Mouse (Mus musculus) adrenal gland (tissue): Measurements from ENCODE around the gene Tagln2.

Experiments
- intact Hi-C: fragments of 180-260 bp; cut with DNase I; formaldehyde crosslinking; loops from one replicate; pipeline ENCODE4 v1.15.1; 2025

The Tagln2 gene

DNA sequence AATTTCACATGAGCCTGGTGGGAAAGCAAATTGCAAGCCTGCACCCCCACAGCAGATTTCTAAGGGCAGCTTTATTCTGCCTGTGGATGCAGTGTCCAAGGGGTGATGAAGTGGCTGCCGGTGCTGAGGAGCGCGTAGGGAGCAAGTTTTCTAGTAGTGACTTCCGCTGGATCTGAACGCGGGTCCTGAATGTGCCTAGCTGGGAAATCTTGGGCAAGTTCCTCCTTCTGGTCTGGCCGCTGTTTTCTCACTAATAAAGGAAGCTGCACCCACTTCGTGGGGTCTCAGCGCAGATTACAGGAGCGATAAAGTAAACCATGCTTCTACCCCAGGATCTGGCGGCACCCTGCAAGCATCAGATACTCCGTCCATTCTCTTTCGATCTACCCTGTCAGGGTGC is 18.7 kb upstream of the Tagln2 start:
- intact Hi-C loops, result no loop called here

DNA sequence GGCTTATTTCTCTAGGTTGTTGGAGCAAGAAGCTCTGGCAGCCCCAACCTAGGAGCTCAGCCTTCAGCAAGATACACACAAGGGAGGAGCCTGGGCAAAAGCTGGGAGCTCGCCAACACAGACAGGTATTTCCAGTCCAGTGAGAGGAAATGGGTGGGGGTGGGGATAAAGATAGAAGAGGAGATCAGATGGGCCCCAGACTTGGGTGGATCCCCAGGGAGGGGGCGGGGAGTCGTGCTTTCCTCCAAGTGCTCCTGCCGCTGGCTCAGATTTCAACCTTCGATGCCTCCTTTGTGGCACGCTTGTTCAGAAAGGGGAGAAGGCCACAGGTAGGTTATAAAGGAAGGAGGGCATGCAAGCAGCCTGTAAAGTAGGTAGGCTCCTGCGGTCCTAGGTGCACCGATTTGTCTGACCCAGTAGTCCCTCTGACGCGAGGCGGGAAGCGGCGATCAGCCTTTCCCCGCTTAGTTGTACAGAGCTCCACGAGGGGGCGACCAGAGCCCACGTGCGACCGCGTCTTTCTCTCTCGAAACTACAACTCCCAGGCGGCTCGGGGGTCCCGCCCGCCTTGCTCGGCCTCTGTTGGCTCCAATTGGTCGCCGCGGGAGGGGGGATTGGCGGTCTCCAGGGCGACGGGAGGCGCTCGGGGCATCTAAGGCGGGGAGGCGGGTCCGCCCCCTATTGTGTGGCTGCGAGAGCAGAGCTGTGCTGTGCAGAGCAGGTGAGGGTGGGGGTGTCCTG is 18.1 kb upstream of the Tagln2 start, which contains the start of gene Igsf9:
Gene Igsf9 (plus strand): TSS at position 249 of the 741 bp plus-strand sequence.
- intact Hi-C loops, result no loop called here

DNA sequence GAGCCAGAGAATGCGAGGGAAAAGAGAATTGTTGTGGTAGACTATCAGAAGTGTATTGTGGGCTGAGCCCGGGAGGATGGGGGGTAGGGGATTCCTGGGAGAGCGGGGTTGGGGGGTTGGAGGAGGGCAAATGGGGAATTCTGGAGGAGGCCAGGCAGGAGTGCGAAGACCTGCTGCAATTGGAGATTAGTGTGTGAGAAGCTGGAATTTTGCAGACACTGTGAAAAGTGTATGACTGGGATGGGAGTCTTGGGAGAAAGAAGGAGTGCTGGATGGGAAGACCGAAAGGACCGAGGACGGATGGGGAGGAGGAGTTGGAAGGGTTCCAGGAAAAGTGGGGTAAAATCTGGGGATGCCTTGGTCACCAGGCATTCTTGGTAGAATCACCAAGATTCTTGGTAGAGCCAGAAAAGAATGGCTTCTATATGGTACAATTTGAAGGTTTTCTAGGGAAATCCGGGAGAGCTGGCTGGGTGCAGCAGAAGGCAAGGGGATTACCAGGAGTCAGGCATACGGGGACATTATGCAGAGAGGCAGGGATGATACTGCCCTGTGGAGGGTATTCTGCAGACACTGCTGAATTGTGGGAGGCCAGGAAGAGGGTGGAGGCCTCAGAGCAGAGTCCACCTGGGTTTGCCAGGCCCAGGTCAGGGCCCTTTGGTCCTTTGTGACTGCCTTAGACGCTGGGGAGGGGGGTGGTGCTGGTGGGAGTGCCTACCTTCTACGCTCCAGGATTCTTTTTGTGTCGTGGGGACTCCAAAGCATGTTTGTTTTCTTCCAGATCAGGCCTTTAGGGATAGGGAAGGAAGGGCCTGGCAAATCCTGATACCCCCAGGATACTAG is 17.1 kb upstream of the Tagln2 start:
- intact Hi-C loops, result no loop called here

DNA sequence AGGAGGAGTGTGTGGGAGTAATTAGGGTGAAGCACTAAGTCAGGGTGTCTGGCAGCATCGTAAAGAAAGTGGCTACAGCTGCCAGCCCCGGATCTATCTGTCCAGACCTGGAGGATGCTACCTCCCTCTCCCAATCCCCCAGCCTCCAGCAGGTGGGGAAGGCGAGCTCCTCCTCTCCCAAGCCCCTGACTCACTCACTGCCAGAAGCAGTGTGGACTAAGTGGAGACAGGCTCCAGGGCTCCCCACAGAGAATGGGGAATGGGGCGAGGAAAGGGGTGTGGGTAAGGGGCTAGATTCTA is 16.5 kb upstream of the Tagln2 start:
- intact Hi-C loops, result no loop called here

DNA sequence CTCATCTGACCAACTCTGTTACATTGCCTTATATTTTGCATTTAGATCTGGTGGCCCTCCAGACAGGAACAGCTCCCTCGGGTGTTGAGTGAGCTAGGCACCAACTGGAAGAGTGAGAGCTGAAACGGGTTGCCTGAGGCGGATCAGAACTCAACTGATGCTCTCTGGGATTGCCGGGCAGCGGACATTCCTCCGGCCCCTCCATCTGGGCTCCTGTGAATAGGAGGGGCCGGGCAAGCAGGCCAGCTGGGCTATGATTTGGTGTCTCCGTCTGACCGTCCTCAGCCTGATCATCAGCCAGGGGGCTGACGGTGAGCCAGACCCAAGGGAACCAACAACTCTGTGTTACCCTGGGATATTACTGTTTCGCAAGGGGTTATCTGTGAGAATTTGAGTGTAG is 15.6 kb upstream of the Tagln2 start:
- intact Hi-C loops, result no loop called here

DNA sequence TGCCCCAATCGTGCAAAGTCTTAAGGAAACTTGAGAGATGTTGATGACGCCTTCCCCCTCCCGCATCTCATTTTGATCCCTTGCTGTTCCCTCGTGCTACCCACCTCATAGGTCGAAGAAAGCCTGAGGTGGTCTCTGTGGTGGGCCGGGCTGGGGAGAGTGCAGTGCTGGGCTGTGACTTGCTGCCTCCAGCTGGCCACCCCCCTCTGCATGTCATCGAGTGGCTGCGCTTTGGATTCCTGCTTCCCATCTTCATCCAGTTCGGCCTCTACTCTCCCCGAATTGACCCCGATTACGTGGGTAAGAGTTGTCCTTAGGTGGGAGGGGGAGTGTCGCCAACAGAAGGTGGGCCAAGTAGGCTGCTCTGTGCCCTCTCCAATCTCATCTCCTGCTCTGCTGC is 15.2 kb upstream of the Tagln2 start:
- intact Hi-C loops, result no loop called here

DNA sequence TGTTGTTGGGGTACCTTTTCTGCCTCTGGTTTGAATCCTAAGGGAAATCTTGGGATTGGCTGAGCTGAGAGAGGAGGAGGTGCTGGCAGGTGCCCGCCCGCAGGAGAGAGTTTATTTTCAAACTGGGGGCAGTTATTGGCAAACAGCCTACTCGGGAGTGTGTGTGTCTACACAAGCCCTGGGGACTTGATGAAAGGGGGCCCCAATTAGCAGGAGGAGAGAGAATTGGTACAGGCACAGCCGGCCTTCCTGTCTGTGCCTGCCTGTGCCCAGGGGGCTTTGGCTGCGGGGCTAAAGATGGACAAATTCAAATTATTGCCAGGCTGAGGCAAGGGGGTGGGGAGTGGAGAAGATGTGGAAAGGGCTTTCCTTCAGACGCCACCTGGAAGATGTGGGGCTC is 14.0 kb upstream of the Tagln2 start:
- intact Hi-C loops, result no loop called here

DNA sequence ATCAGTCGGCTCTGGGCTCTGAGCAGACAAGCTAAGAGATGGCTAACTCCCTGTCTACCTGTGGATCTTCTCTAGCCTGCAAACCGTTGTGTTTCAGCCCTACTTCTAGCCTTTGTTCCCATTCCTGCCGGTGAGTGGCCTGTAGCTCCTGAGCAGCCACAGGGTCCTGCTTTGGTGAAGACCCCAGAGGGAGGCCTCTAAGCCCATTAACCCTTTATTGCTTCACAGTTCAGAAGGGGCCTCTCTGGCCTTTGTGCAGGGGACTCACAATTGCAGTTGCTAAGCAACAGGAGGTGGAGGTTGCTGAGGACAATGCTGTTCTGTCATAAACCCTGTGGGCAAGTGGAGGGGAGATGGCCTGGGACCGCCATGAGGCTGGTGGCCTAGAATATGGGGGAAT is 13.6 kb upstream of the Tagln2 start:
- intact Hi-C loops, result no loop called here

DNA sequence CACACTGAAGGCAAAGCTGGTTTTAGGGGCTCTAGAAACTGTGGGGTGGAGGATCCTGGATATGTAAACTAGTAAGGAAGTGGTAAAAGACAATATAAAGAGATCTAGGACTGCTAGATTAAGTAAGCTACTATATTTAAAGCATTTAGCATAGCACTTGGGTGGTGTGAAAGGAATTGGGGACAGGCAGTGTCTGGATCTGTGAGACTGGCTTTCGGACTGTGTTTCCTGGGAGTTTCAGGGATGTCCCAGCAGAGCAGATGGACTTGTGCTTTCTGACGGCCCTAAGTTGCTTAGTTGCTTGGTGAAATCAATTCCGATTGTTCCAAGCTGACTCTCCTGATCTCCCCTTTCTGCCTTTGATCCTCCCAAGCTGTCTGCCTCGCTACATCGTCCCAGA is 13.2 kb upstream of the Tagln2 start:
- intact Hi-C loops, result no loop called here

DNA sequence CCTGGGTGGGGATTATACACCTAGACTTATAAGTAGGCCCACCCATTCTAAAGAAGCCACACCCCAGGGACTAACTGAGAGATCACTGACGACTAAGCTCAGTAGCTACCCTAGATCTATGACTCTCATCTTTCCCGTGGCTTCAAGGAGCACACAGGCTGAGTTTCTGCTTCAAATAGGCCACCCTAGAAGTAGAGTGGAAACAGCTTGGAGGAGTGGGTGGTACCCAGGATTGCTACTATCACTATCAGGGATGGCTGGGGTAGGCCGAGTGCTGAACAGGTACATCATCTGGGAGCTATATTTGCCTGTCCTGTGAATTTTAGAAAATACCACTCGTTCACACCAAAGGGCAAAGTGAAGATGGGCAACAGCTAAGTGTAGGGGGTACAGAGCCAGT is 12.0 kb upstream of the Tagln2 start:
- intact Hi-C loops, result no loop called here

DNA sequence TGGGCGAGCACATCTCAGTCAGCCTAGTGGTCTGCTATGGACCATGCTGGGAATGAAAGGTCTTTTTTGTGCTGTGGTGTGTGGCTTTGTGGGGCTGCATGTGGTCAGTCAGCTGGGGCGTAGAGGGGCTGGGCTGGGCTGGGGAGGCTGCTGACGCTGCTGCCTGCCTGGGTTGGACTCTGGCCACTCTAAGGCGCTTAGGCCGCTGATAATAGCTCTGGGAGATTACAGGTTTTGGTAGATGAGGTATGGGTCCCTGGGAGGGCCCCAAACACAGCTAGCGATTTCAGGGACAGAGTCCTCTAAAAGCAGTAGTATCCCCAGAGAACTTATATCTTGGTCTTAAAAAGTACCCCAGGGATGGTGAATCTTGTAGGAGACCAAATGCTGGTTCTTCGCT is 11.0 kb upstream of the Tagln2 start:
- intact Hi-C loops, result no loop called here

DNA sequence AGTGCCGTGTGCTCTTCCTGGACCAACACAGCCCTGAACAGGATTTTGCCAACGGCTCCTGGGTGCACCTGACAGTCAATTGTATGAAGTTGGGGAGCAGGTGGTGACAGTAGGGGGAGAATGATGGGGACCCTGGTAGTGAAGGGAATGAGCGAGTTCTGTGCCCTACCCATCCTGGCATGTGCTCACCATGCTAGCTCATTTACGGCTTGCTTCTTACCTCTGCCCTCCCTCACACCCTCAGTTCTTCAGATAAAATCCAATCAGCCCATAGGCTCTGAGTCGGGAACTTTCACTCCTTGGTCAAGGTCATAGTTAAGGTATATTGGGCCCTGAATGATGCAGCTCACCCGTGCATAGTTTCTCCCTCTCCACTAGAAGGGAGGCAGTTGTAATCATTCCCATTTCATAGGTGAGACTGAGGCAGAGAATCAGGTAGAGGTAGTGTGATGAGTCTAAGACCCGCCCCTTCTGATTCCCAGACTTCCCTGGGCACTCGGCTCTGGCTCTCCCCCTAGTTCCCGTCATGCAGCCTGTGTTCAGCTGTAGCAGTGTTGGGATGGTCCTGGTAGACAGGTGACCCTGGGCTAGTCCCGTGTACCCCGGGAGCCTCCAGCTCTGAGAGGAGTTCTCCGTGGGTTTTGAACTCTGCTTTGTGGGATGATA is 10.1 kb upstream of the Tagln2 start:
- intact Hi-C loops, result loop anchor here (1.0 kb wide), 1 partner anchor 77 kb away; no protein-coding TSS in a partner anchor

DNA sequence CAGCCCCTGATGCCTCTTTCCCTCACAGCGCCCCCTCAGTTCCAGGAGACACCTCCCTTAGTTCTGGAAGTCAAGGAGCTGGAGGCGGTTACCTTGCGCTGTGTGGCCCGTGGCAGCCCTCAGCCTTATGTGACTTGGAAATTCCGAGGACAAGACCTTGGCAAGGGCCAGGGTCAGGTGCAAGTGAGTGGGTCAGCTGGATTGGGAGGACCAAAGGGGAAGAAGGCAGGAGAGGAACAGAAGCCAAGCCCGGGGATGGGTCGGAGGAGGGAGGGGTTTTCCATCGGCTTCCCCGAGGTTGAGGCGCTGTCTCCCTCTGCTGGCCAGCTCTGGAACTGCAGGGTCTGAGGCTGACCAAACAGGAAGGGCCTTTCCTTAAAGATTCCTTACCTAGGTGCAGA is 9.6 kb upstream of the Tagln2 start:
- intact Hi-C loops, result loop anchor here (1.0 kb wide), 1 partner anchor 78 kb away; no protein-coding TSS in a partner anchor

DNA sequence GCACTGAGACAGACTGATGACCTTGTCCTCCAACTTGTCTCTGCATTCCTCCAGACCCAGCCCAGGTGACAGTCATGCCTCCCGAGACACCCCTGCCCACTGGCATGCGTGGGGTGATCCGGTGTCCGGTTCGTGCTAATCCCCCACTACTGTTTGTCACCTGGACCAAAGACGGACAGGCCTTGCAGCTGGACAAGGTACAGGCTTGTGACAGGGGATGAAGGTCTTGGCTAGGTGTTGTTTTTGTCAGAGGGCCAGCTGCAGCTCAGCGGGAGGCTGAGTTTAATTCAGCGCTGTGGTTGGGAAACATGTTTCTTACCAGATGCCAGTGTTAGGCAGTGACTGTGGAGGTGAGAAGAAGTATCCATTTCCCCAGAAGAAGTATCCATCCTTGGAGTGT is 7.8 kb upstream of the Tagln2 start:
- intact Hi-C loops, result no loop called here

DNA sequence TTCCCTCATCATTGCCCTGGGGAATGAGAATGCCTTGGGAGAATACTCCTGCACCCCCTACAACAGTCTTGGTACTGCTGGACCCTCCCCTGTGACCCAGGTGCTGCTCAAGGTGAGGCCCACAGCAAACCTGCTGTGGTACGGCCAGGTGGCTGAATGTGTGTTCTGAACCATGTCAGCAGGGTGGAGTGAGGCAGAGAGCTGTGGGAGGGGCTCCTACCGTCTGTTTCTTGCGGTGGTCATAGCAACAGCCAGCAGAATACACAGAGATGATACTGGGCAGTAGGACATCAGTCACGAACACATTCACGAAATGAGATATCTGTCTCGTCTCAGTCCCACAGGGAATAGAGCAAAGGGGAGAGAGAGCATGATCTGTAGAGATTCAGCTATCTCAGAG is 6.3 kb upstream of the Tagln2 start:
- intact Hi-C loops, result no loop called here

DNA sequence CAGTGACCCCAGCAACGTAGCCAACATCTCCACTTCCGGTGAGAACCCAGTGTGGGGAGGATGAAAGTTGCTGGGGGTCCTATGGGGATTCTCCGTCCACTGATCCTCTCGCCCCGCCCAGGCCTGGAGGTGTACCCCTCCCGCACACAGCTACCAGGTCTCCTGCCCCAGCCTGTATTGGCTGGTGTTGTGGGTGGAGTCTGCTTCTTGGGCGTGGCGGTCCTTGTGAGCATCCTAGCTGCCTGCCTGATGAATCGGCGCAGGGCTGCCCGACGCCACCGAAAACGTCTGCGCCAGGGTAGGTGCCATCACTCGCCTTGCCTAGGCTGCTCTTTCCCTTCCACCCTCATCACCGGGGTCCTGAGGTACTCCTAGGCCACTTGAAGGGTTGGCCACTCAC is 3.8 kb upstream of the Tagln2 start:
- intact Hi-C loops, result no loop called here

DNA sequence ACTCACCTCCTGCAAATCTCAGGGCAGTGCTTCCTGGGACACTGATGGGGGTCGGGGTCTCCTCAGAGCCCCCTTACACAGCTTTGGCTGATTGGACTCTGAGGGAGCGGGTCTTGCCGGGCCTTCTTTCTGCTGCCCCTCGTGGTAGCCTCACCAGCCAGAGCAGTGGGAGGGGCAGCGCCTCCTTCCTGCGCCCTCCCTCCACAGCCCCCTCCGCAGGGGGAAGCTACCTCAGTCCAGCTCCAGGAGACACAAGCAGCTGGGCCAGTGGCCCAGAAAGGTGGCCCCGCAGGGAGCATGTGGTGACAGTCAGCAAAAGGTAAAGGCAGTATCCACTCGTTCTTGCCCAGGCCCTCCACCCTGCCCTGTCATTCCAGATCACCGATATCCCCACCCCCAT is 2.4 kb upstream of the Tagln2 start:
- intact Hi-C loops, result no loop called here

DNA sequence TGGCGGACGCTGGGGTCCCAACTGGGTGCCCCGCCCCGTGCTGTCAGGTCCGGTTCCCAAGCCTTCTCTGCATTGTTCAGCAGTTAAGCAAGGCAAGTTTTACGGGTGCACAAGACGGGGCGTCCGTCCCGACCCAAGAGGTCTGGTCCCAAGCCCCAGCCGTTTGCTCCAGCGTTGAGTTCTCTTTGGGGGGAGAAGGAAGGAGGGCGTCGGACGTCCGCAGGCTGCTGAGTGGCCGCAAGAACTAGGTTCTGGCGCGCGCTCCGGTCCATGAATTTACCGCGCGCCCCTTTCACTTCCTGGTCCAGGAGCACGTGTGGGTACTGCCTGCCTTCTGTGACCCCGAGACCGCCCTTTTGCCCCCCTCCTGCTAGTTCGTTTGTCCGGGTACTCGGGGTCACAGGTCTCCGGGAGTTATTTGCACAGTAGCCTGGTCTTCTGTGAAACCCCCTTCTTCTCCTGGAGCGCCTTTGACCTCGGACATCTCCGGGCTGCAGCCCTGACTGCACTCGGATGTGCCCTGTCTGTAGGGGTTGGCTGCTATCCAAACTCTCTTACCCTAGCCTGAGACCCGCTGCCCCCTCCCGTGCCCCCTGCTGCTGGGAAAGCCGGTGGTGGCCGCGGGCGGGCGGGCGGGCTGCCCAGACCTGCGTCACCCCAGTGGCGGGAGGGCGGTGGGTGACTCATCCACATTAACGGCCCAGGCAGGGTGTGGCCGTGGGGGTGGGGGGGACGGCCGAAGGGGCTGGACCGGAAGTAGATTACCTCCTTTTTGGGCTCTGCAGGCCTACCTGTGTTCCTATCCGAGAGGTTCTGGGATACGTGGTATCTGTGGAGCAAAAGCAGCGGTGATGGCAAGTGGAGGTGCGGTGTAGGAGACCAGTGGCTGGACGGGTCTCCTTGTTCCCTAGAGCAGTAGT is 864 bp downstream of the Tagln2 start:
- intact Hi-C loops, result no loop called here

DNA sequence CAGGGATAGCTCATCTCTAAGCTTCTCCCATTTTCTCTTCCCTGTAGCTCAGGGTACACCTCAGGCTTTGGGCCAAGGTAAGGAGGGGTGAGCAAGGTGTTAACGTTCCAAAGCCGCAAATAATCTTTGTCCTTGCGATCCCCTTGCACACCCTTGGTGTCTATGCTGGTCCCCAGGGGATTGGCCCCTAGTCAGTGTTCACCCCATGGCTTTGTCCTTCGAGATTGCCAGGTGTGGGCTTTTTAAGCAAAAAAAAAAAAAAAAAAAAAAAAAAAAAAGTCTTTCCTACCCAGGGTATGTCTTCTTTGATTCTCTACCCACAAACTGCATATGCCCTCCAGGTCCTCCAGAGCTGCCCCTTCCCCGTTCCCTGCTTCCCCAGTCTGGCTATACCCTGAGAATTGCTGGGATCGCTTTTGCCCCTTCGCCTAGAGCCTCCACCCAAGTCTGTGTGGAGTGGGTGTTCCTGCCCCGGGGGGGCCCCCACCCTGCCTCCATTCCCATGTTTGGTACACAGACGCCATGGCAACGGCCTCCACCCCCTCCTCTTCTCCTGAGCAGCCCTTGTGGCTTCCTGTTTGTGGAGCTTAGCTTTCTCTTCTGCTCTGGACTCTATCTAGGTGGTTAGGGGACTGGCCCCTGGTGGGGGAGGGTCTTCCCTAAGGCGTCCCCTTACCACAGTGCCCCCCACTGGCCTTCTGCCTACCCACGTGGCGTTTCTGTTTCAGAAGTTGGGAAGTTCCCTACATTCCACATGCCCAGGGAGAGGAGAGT is 1.7 kb downstream of the Tagln2 start:
- intact Hi-C loops, result no loop called here
